Mouse (Mus musculus) olfactory bulb, adult 2 months (tissue): ENCODE measurements at regions not wholly inside any gene's neighbourhood (a gene's known extent, or its start where the extent isn't known, plus 50 kb on each side); places are given as distances from the start of the nearest gene placed in this dataset.

Experiments
- CTCF ChIP-seq: fragments of 200-500 bp; IDR thresholded peaks from 2 replicates; pipeline ENCODE4 v1.5.1; 2012; ENCODE audit warnings: low read depth, mild to moderate bottlenecking, low read length, moderate library complexity; ENCODE audit not compliant: insufficient read depth
- POLR2A ChIP-seq: fragments of 200-500 bp; IDR thresholded peaks from 2 replicates; pipeline ENCODE4 v1.6.1; 2012; ENCODE audit warnings: mild to moderate bottlenecking, low read depth, low read length, moderate library complexity; ENCODE audit not compliant: insufficient read depth

DNA sequence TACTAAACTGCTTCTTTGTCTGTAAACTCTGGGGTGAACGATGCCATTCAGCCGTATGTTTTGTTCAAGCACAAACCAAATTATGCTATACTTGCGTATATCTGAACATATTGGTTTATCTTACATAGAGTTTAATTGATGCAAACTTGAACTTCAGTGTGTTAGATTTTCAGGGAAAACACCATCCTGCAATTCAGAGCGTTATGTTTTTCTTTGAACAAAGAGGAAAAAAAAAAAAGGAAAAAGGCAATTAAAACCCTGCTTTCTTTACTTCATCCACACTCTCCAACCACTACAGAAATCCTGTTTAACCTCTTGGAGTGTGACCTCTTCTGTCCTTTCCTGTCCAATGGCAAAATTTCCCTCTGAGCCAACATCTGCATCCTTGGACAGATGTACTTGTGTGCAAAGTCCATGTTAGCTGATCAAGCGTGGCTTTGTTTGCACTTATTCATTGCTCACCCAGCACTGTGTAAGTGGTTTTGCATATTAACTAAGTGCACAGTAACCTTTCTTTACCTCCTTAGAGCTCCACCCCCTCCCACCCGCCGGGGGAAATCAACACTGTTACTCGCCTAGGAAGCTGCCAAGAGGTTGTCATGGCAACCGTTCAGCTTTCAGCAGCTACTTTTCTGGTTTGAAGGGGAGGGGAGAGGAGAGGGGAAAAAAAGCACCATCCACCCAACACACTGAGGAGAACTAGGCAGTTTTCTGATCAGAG, 174.4 kb upstream of the Klf12 start:
- TF ChIP-seq POLR2A (no peak), CTCF (no peak)
